Mouse (Mus musculus) brain, embryonic 14.5 days (tissue): ENCODE results near the gene BC030867. TPM values are rescaled to one million over a fixed set of nuclear protein-coding genes. Genes with fewer than 3 reads are reported as not detected.

Experiments
- DNase-seq: peaks from one replicate; pipeline ENCODE4 v3.0.0-alpha.2; 2011; ENCODE audit warnings: low read depth
- CTCF ChIP-seq: fragments of 200-500 bp; IDR thresholded peaks from 2 replicates; pipeline ENCODE4 v1.5.1; 2012; ENCODE audit warnings: inconsistent platforms, mild to moderate bottlenecking, moderate library complexity, borderline replicate concordance; ENCODE audit not compliant: insufficient read depth, insufficient read length; ENCODE audit errors: extremely low read depth
- POLR2A ChIP-seq: fragments of 200-500 bp; IDR thresholded peaks from 2 replicates; pipeline ENCODE4 v1.6.1; 2012; ENCODE audit warnings: mild to moderate bottlenecking, inconsistent platforms, borderline replicate concordance; ENCODE audit not compliant: poor library complexity, insufficient read depth, insufficient read length, severe bottlenecking; ENCODE audit errors: extremely low read depth
- polyA plus RNA-seq: library from polyadenylated mRNA; depleted of rRNA; stranded (reverse); fragments of >200 nt; gene quantifications from 2 replicates; pipeline ENCODE4 v1.2.3, GENCODE M21; 2012

Gene BC030867
- polyA plus RNA-seq, 1 experiment, result 5.0 TPM

GRCm38 (mm10) chr11:102215511-102215910 is 33.2 kb upstream of the BC030867 start:
- no peak for DNase-seq
- no peak for TF ChIP-seq POLR2A

- peak; percentile 45 for DNase-seq
- no peak for TF ChIP-seq POLR2A
- TF ChIP-seq CTCF, result no peak
Measured at GRCm38 (mm10) chr11:102216056-102216885, 32.4 kb upstream of the BC030867 start.

GRCm38 (mm10) chr11:102216886-102217240 is 31.8 kb upstream of the BC030867 start:
- TF ChIP-seq POLR2A, result no peak
- TF ChIP-seq CTCF, result no peak
- DNase-seq, result no peak

GRCm38 (mm10) chr11:102217396-102217795 is 31.3 kb upstream of the BC030867 start:
- DNase-seq, result no peak
- TF ChIP-seq POLR2A, result no peak
- TF ChIP-seq CTCF, result no peak

GRCm38 (mm10) chr11:102217876-102218430 is 30.7 kb upstream of the BC030867 start:
- TF ChIP-seq CTCF (no peak), POLR2A (no peak)
- DNase-seq, result no peak

- DNase-seq, result peak; percentile 97
- TF ChIP-seq CTCF (no peak), POLR2A (no peak)
Measured at GRCm38 (mm10) chr11:102218783-102219182, 29.9 kb upstream of the BC030867 start.

GRCm38 (mm10) chr11:102219247-102219993 is 29.3 kb upstream of the BC030867 start:
- TF ChIP-seq CTCF, result no peak
- no peak for TF ChIP-seq POLR2A
- no peak for DNase-seq

GRCm38 (mm10) chr11:102219994-102220346 is 28.7 kb upstream of the BC030867 start:
- TF ChIP-seq CTCF (no peak), POLR2A (no peak)
- no peak for DNase-seq

- no peak for TF ChIP-seq POLR2A
- no peak for TF ChIP-seq CTCF
- DNase-seq, result no peak
Measured at GRCm38 (mm10) chr11:102220451-102220850, 28.2 kb upstream of the BC030867 start.

- DNase-seq, result no peak
- TF ChIP-seq CTCF, result no peak
- TF ChIP-seq POLR2A, result no peak
Measured at GRCm38 (mm10) chr11:102221243-102221953, 27.3 kb upstream of the BC030867 start.

GRCm38 (mm10) chr11:102221954-102222351 is 26.7 kb upstream of the BC030867 start:
- no peak for DNase-seq

GRCm38 (mm10) chr11:102223166-102223565 is 25.5 kb upstream of the BC030867 start:
- TF ChIP-seq POLR2A (no peak), CTCF (peak; percentile 71; the same call in 1 of the 2 replicates)
- peak; percentile 56 for DNase-seq

More at GRCm38 (mm10) chr11:102221954-102222351, 26.7 kb upstream of the BC030867 start:
- TF ChIP-seq POLR2A (no peak), CTCF (no peak)

GRCm38 (mm10) chr11:102224686-102225085 is 24.0 kb upstream of the BC030867 start:
- DNase-seq, result peak; percentile 20
- TF ChIP-seq POLR2A, result no peak
- TF ChIP-seq CTCF, result no peak
